Mouse (Mus musculus) cerebellum, adult 9-10 months (tissue): ENCODE measurements at regions not wholly inside any gene's neighbourhood (a gene's known extent, or its start where the extent isn't known, plus 50 kb on each side); places are given as distances from the start of the nearest gene placed in this dataset.
"Not testable (repeated sequence)": the region's sequence is repeated elsewhere in the genome, so short reads cannot be mapped to it uniquely, and the experiment has no call there.

Experiments
- DNase-seq: peaks from one replicate; pipeline ENCODE4 v3.0.0; 2022

GRCm38 (mm10) chr13:111905213-111905701 is 96.5 kb upstream of the Map3k1 start:
- DNase-seq = no peak

DNA sequence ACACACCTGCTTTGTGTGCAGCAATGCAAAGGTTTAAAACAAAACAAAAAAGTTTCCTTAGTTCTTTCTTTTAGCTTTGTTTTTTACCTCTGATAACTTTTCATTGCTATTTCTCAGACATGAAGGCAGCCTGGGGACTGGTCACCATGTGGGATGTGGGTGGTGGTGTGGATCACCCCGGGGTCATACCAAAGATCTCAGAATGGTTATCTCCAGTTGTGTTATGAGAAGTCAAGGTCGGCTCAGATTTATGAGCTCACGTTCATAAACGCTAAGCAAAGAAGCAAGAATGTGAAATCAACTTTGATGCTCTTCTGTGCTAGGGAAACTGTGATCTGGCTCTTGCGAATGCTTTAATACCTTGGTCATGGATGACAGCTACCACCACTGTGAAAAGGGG is 102.3 kb upstream of the Map3k1 start:
- no peak for DNase-seq

DNA sequence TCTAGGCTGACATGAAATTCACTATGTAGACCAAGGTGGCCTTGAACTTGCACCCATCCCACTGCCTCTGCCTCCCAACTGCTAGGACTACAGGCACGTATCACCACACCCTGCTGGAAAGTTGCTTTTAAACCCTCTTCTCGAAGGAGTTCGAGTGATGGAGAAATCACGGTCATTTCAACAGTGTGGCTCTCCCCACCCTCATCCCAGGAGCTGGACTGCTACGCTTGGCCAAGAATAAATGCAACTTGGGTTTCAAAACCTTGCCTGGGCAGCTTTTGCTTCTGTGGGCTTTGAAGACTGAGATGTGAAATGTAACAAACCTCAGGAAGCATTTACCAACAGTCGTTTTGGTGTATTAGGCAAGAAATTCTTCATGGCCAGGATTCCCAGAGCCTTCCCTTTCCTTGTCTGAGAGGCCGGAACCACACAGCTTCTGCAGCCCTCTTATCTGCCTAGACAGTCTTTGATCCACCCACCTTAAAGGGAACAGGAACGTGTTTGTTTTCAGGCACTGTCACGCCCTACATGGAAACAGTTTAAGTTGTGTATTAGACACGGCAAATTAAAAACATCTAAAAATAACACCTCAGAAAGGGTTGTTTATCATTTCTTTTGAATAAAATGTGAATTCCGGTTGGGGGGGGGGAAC is 103.0 kb upstream of the Map3k1 start:
- DNase-seq = no peak

GRCm38 (mm10) chr13:111914348-111914913 is 105.6 kb upstream of the Map3k1 start:
- no peak for DNase-seq

- DNase-seq = not testable (repeated sequence)
Measured at GRCm38 (mm10) chr13:111919417-111919816, 110.6 kb upstream of the Map3k1 start.

DNA sequence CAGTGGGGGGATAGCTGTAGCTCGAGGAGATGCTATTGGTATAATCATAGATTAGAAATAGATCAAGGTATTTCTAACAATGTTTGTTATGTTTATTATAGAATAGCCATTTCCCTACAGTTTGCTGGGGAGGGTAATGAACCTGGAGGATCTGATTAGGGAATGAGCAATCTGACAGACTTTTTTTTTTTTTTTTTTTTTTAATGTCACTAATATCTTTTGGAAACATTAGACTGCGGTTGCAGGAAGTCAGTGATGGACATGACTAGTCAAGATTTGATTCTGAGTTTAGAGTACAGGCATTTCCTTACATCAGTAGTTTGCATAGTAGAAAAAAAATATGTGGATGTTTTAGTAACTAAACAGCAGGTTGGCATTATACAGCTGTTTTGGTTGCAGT is 111.7 kb upstream of the Map3k1 start:
- DNase-seq = no peak

GRCm38 (mm10) chr13:111921142-111922035 is 112.6 kb upstream of the Map3k1 start:
- no peak for DNase-seq

DNA sequence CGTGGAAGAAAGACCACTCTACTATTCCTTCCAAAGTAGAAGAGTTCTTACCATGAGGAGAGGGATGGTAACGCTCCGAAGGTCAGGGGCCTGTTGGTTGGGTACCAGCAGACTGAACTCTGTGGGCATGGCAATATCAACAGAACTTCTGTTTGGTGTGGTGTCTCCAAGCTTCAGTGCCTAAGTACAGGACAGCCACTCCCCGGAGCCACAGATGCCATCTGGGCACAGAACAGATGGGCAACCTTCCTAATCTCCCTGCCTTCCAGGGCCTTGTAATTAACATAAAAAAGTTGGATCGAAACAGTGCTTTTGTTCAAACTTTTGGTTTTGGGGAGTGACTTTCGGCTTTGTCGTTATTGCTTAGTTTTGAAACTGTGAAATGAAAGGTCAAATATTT is 116.6 kb upstream of the Map3k1 start:
- DNase-seq = peak; percentile 47

DNA sequence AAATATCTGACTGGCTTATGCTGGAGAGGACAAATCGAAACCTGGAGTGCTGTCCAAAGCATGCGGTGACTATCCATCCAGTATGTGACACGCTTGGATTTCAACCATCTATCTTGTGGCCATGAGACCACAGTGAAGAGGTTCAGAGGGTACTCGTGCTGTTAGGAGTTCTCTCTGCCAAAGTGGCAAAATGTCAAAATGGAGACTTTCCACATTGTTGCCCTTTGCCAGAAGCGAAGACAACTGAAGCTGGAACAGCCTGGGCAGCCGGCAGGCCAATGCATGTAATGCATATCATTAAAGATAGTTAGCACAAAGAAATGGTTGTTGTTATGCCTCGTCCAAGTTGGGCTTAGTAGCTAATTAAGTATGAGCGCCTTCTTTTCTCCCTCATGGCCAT is 118.0 kb upstream of the Map3k1 start:
- DNase-seq = peak; percentile 63

GRCm38 (mm10) chr13:111927489-111927888 is 118.7 kb upstream of the Map3k1 start:
- no peak for DNase-seq

DNA sequence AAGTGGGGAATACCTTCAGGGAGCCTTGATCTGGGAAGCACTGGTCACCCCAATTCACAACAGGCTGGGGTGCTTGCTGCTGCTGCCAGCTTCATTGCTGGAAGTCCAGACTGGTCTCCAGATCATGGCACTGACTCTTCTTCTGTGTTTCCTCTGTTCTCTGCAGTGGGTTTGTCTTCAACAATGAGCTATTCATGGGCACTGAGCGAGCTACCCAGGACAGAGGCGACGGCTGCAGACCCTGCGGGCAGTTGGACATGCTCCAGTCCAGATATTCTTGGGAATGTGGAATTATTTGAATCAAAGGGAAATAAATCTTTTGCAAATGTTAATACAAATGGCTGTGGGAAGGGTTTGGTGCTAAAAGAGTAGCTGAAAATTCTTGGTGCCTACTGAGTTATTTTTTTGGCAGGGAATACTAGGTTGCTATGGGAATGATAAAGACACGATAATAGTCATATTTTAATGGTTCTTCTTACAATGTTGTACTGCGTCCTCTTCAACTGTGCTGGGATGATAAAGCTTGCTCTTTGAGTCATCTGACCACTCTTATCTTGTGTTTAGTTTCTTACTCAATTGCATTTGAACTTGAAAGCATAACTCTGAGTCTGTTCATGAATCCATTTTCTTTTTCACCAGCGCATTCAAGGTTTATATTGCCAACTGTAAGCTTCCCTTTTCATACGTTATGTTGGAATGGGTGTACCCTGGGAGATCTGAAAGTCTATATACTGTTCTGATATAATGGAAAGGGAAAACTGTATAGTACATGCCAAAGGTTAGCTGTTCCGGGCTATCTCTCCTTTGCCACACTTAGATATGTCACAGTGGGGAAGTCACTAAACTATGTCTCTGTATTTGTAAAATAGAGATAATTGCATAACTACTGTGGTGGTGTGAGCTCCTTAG is 120.1 kb upstream of the Map3k1 start:
- no peak for DNase-seq

GRCm38 (mm10) chr13:111929908-111930307 is 121.1 kb upstream of the Map3k1 start:
- no peak for DNase-seq

GRCm38 (mm10) chr13:111932464-111932863 is 123.7 kb upstream of the Map3k1 start:
- no peak for DNase-seq

- no peak for DNase-seq
Measured at GRCm38 (mm10) chr13:111933526-111934240, 124.9 kb upstream of the Map3k1 start.

DNA sequence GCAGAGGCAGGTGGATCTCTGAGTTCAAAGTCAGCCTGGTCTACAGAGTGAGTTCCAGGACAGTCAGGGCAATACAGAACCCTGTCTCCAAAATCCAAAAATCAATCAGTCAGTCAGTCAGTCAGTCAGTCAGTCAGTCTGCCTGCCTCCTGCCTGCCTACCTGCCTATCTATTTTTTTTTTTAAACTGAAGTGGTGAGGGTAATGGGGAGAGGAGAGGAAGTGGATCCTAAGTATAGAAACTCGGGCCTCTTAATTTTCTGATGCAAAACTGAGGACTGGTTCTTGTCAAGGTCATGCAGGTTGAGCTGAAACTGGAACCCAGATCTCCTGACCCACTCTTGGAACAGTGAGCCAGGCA is 126.9 kb upstream of the Map3k1 start:
- DNase-seq = no peak

DNA sequence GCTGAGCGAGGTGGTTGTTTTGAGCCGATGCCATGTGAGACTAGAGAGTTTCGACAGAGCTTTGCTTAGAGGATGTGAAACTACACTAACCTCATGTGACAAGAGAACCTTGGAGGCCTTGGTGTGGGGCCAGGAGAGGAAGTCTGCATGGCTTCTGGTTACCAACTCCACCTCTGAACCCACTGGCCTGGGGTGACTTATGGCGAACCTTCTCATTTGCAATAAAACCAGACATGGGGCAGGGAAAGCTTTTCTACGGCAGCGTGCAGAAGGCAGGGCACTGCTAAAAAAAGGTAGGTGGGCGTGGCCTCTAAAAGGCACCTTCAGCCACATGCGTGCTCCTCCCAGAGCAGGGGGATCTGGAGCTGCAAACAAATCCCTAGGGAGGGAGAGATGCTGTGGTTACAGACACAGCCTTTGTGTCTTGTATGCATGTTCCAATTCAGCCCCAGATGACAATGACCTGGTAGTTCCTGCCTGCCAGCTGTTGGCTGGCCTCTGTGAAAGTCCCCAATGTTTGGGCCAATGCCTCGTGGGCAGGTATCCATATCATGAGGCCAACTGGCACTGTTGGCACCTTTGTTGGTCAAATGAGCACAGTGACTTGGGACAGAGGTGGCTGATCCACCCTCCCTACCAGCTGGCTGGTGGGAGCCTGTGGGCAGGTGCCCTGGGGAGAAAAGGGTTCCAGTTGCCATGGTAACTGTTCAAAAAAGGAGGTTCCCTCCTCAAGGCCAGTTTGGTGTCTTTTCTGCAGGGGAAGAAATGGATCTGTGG is 127.5 kb upstream of the Map3k1 start:
- DNase-seq = no peak

GRCm38 (mm10) chr13:111936983-111937382 is 128.2 kb upstream of the Map3k1 start:
- DNase-seq = no peak

DNA sequence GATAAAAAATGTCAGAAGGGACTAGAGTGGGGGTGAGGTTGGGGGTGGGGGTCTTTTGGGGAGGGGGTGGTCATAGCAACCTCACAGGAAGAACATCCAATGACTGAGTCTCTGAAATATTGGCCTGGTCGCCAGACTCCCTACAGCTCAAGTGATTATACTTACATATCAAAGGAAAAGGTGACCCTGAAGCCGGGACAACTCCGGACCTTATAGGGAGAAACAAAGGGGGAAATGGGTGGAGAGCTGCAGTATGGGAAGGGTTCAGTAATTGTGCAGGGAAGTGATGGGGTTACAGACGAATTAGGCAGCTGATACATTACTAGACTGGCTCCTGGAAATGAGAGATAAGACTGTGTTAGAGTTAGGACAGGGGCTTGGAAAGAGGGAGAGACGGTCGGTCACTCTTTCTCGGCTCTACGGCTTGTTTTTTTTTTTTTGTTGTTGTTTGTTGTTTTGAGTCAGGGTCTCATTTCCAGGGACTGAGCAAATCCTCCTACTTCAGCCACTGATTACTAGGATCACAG is 130.2 kb upstream of the Map3k1 start:
- DNase-seq = no peak

DNA sequence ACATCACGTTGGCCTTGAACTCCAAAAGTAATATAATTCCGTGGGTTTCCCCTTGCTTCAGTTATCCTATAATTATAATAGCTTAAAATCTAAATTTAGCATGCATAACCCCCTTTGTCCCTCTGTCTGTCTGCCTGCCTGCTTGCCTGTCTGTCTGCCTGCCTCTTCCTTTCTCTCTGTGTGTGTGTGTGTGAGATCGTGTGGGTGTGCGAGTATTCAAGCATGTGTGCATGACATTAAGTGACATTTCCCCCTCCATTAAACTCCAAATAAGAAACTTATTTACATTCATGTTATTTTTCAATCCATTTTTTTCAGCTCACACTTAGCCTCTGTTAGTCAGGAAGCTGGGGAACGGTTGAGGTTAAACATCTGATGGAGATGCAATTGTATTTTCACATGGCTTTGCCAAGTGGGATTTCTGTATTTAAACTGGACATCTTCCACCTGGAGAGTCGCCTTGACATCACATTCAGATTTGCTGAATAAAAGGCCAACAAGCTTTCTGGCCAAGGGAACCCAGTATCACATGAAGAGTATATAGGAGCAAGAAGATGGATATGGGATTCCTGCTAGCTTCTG is 130.8 kb upstream of the Map3k1 start:
- no peak for DNase-seq

DNA sequence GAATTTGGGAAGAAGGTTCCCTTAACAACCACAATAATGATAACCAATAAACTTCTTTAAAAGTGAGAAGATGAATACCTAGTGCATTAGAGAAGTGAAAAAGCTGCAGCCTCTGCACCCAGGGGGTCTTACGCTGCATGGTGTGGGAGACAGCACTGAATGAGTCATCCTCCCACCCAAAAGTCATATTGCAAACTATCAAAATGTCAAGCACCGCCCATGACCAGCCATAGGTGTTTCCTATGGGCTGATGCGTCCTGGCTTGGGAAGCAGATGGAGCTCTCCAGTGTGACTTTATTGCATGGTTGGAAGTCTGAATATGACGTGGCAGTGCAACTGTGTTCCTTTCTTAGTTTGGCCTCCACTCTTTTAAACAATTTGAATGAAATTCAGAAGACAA is 131.5 kb upstream of the Map3k1 start:
- DNase-seq = no peak
